Mouse (Mus musculus) G1E (cell line): Measurements from ENCODE around the gene Lsm6.

Experiments
- CTCF ChIP-seq: IDR thresholded peaks from 2 replicates; pipeline ENCODE4 v1.5.1; 2012; ENCODE audit warnings: low read depth, low read length, inconsistent platforms, mixed read lengths
- GATA1 ChIP-seq: IDR thresholded peaks from 2 replicates; pipeline ENCODE4 v1.6.1; 2012; ENCODE audit warnings: borderline replicate concordance, low read length, inconsistent platforms, mixed read lengths
- TAL1 ChIP-seq: conservative IDR thresholded peaks from 2 replicates; pipeline ENCODE4 v1.6.1; 2012; ENCODE audit warnings: low read depth, low read length, inconsistent platforms, mixed read lengths

- TF ChIP-seq CTCF = no peak
- no peak for TF ChIP-seq GATA1
- no peak for TF ChIP-seq TAL1
Observed at GRCm38 (mm10) chr8:78807283-78807682, 13.7 kb downstream of the Lsm6 start.
